Mouse (Mus musculus) lung, adult 2 months (tissue): ENCODE data around the gene 1700003F12Rik.

Experiments used
- CTCF ChIP-seq: fragments of 200-500 bp; IDR thresholded peaks from 2 replicates; pipeline ENCODE4 v1.5.1; 2011; ENCODE audit warnings: mild to moderate bottlenecking, low read length, control low read depth; ENCODE audit not compliant: insufficient read depth
- POLR2A ChIP-seq: fragments of 200-500 bp; IDR thresholded peaks from 2 replicates; pipeline ENCODE4 v1.6.1; 2011; ENCODE audit warnings: low read depth, mild to moderate bottlenecking, control low read depth, low read length, borderline replicate concordance; ENCODE audit errors: extremely low read depth

GRCm38 (mm10) chr2:154549886-154550189 is 3.0 kb downstream of the 1700003F12Rik start:
- TF ChIP-seq CTCF (no peak), POLR2A (no peak)
